Mouse (Mus musculus) bone marrow macrophage, adult 2 months (primary cell): ENCODE measurements at regions not wholly inside any gene's neighbourhood (a gene's known extent, or its start where the extent isn't known, plus 50 kb on each side); places are given as distances from the start of the nearest gene placed in this dataset.

ENCODE experiments used
- CTCF ChIP-seq: IDR thresholded peaks from 2 replicates; pipeline ENCODE4 v1.5.1; 2012; ENCODE audit warnings: low read depth, mild to moderate bottlenecking, low read length, moderate library complexity
- POLR2A ChIP-seq: IDR thresholded peaks from 2 replicates; pipeline ENCODE4 v1.6.1; 2012; ENCODE audit warnings: mild to moderate bottlenecking, low read depth, low read length, borderline replicate concordance

- TF ChIP-seq CTCF, result no peak
- no peak for TF ChIP-seq POLR2A
These were observed 185.7 kb downstream of the Sp3 start for GRCm38 (mm10) chr2:72794501-72794900.
